Comparison of ENCODE assay signal across 10 mouse cellular contexts in genomic region chr7:83565976-83566375, GRCm38 (mm10). TPM values are rescaled to one million over a fixed set of nuclear protein-coding genes. Genes with fewer than 3 reads are reported as not detected.
DNase-seq lines count a peak whose midpoint lies in the region; ATAC-seq lines count a peak whose summit lies in the region.
"Had no signal": no experiment of that assay in that cellular context is flagged by ENCODE, and none has a peak within 500 bp of the region (broad histone marks: within the 10 kb centered on the region; RNA-seq: fewer than 3 reads in every experiment).

No protein-coding gene starts in this region.

- 43% methylated on average over 7 of the region's 7 CpGs for WGBS in heart, embryonic 12.5 days
- WGBS in lung, embryonic 16.5 days = 36% methylated on average over 7 of the region's 7 CpGs

- intact Hi-C loops in heart, postnatal 25 days (cut with DNase I) = loop anchor here (5.0 kb wide), 2 partner anchors 36 to 316 kb away; partner anchors contain the start of genes Mesd and Tlnrd1

- peak; percentile 96 for DNase-seq in heart, adult 11 months
- peak; percentile 50 for DNase-seq in R1 (ENCODE audit: low read depth, low spot score)
- peak; percentile 29 for DNase-seq in heart, postnatal 25 days (ENCODE audit: low spot score)
- DNase-seq in thymus, postnatal 36 days = no peak
- no peak for DNase-seq in frontal cortex, postnatal 25 days (ENCODE audit: low spot score in 2 of 2)
- no peak for DNase-seq in cerebellum, adult 8-10 months
- DNase-seq: cerebellum, adult 11-12 months; thymus, postnatal 4 days had no signal

- H3K9ac ChIP-seq in heart, embryonic 12.5 days = no peak overlapping the region
- no peak overlapping the region for H3K9ac ChIP-seq in lung, embryonic 16.5 days (ENCODE audit: low read length)

- no peaks in the 10 kb centered on the region for H3K9me3 ChIP-seq in heart, embryonic 12.5 days (replicated peaks)
- no peaks in the 10 kb centered on the region for H3K9me3 ChIP-seq in lung, embryonic 16.5 days (ENCODE audit: control insufficient read depth, low read length)

- no peak overlapping the region for H3K27ac ChIP-seq in heart, embryonic 12.5 days (ENCODE audit: poor library complexity, severe bottlenecking)
- H3K27ac ChIP-seq in lung, embryonic 16.5 days (ENCODE audit: low read length) = peak overlapping the region; percentile 25

- H3K4me3 ChIP-seq in heart, embryonic 12.5 days = no peak overlapping the region
- H3K4me3 ChIP-seq in lung, embryonic 16.5 days (ENCODE audit: low read length) = no peak overlapping the region

- no peak for ATAC-seq in heart, embryonic 12.5 days (ENCODE audit: insufficient number of reproducible peaks, low FRiP score)
- peak; percentile 70 for ATAC-seq in lung, embryonic 16.5 days (ENCODE audit: low read depth)

- H3K36me3 ChIP-seq in heart, embryonic 12.5 days = no peaks in the 10 kb centered on the region
- no peaks in the 10 kb centered on the region for H3K36me3 ChIP-seq in lung, embryonic 16.5 days (ENCODE audit: control insufficient read depth, insufficient read depth, low read length)

- H3K27me3 ChIP-seq in heart, embryonic 12.5 days (replicated peaks) = no peaks in the 10 kb centered on the region
- no peaks in the 10 kb centered on the region for H3K27me3 ChIP-seq in lung, embryonic 16.5 days (ENCODE audit: control insufficient read depth, insufficient read depth, low read depth, low read length)

- H3K4me2 ChIP-seq in heart, embryonic 12.5 days = no peak overlapping the region
- no peak overlapping the region for H3K4me2 ChIP-seq in lung, embryonic 16.5 days (ENCODE audit: low read depth, low read length)

- 0 out of 2 replicates have a peak, but pooled peaks cover 3% of the 10 kb centered on the region for H3K4me1 ChIP-seq in heart, embryonic 12.5 days (replicated peaks)
- peaks cover 8% of the 10 kb centered on the region; the same call in 1 of the 2 replicates for H3K4me1 ChIP-seq in lung, embryonic 16.5 days (replicated peaks; ENCODE audit: control insufficient read depth, insufficient read depth, low read length)

RNA-seq across cellular contexts. Expression of gene Tmc3, which starts 18.8 kb away (rescaled TPM):
- 0.15 and 0.63 TPM in 2 replicates for polyA plus RNA-seq in heart, embryonic 12.5 days (2016; fragmentation: Nextera tagmentation; extraction: Ambion mirVana)
- total RNA-seq in heart, postnatal 25 days (2021) = under 1 TPM; 0.11 to 0.13 TPM
- 0.31 TPM in 1 of 2 replicates, not detected in the other for polyA plus RNA-seq in lung, embryonic 16.5 days (2015; fragmentation: Nextera tagmentation; extraction: Ambion mirVana)

Comparison
In these comparisons a context has a peak if more than half of its experiments do, and no peak if none do; other contexts are left out.
1. DNase-seq: peak in heart, adult 11 months (single experiment), R1 (single experiment) and heart, postnatal 25 days (single experiment); none in thymus, postnatal 36 days (0 of 2), frontal cortex, postnatal 25 days (0 of 2) and cerebellum, adult 8-10 months (single experiment).